Mouse (Mus musculus) right cerebral cortex, adult 2 months (tissue): Measurements from ENCODE around the gene Gm5726.
"Not testable (repeated sequence)": the region's sequence is repeated elsewhere in the genome, so short reads cannot be mapped to it uniquely, and the experiment has no call there.

Source experiments
- DNase-seq, 2 experiments: peaks; one replicate each; pipeline ENCODE4 v3.0.0; 2021 to 2022; ENCODE audit warnings: low spot score in 2 of 2

Gm5726 gene

DNA sequence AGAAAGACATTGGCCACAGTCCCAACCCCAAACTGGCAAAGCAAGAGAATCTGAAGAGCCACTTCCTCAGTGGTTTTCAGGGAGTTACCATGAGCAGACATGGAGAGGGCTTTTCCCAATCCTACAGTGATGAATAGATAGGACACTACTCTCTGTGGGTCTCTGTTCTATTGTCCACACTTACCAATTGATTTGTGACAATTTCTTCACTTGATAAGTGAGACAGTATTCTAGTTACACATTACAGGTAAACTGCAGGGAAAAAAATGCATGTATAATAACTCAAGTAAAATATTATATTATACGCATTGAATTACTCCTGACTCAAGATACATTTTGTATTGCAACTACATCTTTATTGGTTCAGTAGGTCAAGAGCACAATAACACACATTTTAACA lies at the start of gene Gm5726:
TSS of gene Gm5726 (minus strand) at position 101 of the 400 bp plus-strand sequence.
- DNase-seq, result not testable (repeated sequence)

DNA sequence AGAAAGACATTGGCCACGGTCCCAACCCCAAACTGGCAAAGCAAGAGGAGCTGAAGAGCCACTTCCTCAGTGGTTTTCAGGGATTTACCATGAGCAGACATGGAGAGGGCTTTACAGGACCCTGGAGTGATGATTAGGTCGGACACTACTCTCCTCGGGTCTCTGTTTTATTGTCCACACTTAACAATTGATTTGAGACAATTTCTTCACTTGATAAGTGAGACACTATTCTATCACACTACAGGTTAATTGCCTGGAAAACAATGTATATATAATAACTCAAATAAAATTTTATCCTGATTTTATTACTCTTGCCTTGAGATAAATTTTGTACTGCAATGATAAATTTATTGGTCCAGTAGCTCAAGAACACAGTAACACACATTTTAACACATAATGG lies 30.6 kb upstream of the Gm5726 start, which contains the start of gene Gm4141:
TSS of gene Gm4141 (minus strand) at position 101 of the 400 bp plus-strand sequence.
- DNase-seq, result not testable (repeated sequence)

DNA sequence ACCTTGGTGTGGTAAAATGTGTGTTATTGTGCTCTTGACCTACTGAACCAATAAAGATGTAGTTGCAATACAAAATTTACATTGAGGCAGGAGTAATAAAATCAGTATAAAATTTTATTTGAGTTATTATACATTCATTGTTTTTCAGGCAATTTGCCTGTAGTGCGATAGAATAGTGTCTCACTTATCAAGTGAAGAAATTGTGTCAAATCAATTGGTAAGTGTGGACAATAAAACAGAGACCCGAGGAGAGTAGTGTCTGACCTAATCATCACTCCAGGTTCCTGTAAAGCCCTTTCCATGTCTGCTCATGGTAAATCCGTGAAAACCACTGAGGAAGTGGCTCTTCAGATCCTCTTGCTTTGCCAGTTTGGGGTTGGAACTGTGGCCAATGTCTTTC lies 12.0 kb downstream of the Gm5726 start, which contains the start of gene Vmn1r104:
TSS of gene Vmn1r104 (plus strand) at position 301 of the 400 bp plus-strand sequence.
- DNase-seq, result not testable (repeated sequence)

DNA sequence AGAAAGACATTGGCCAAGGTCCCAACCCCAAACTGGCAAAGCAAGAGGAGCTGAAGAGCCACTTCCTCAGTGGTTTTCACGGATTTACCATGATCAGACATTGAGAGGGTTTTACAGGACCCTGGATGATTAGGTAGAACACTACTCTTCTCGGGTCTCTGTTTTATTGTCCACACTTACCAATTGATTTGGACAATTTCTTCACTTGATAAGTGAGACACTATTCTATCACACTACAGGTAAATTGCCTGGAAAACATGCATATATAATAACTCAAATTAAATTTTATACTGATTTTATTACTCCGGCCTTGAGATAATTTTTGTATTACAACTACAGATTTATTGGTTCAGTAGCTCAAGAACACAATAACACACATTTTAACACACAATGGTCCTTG lies 35.1 kb downstream of the Gm5726 start, which contains the start of gene Vmn1r103:
TSS of gene Vmn1r103 (minus strand) at position 101 of the 400 bp plus-strand sequence.
- not testable (repeated sequence) for DNase-seq
